Mouse (Mus musculus): ENCODE results near the gene Pafah1b2. TPM values are rescaled to one million over a fixed set of nuclear protein-coding genes. Genes with fewer than 3 reads are reported as not detected.

Pafah1b2 gene
- polyA plus RNA-seq (2014; fragmentation: Nextera tagmentation; extraction: Ambion mirVana), result 314 and 359 TPM in 2 replicates

GRCm38 (mm10) chr9:46012091-46013008 lies at the start of gene Pafah1b2, which contains the start of gene Sik3:
Pafah1b2 (minus strand) TSS chr9:46012690.
Sik3 (plus strand) TSS chr9:46012820.
- Histone ChIP-seq H3K9me3 (replicated peaks; ENCODE audit: control insufficient read depth, low read length) (no peaks in the 10 kb centered on the region), H3K27me3 (replicated peaks; ENCODE audit: control insufficient read depth, insufficient read depth, low read length) (no peaks in the 10 kb centered on the region), H3K9ac (ENCODE audit: low read length) (peak within 1 kb of the TSS; percentile 97), H3K4me1 (ENCODE audit: control insufficient read depth, insufficient read depth, low read length) (peaks cover 33% of the 10 kb centered on the region), H3K36me3 (ENCODE audit: control insufficient read depth, insufficient read depth, low read length) (no peaks in the 10 kb centered on the region), H3K4me2 (ENCODE audit: low read length) (peak within 1 kb of the TSS; percentile 80), H3K4me3 (ENCODE audit: low read depth, low read length) (peak within 1 kb of the TSS; percentile 95), H3K27ac (ENCODE audit: low read depth, low read length) (peak within 1 kb of the TSS; percentile 84)
- WGBS, result 4% methylated on average over 42 of the region's 78 CpGs
- peak; percentile 91 for ATAC-seq
- DNase-seq (ENCODE audit: low spot score), result peak; percentile 96

GRCm38 (mm10) chr9:46061696-46062425 lies 49.4 kb upstream of the Pafah1b2 start:
- no peak overlapping the region for H3K4me2 ChIP-seq (ENCODE audit: low read length)
- DNase-seq (ENCODE audit: low spot score), result no peak
- no peaks in the 10 kb centered on the region for H3K27me3 ChIP-seq (replicated peaks; ENCODE audit: control insufficient read depth, insufficient read depth, low read length)
- H3K9me3 ChIP-seq (replicated peaks; ENCODE audit: control insufficient read depth, low read length), result no peaks in the 10 kb centered on the region
- no peaks in the 10 kb centered on the region for H3K36me3 ChIP-seq (ENCODE audit: control insufficient read depth, insufficient read depth, low read length)
- no peaks in the 10 kb centered on the region for H3K4me1 ChIP-seq (ENCODE audit: control insufficient read depth, insufficient read depth, low read length)
- no peak for ATAC-seq
- no peak overlapping the region for H3K27ac ChIP-seq (ENCODE audit: low read depth, low read length)
- WGBS, result 85% methylated on average over 9 of the region's 9 CpGs
- no peak overlapping the region for H3K9ac ChIP-seq (ENCODE audit: low read length)
- no peak overlapping the region for H3K4me3 ChIP-seq (ENCODE audit: low read depth, low read length)

GRCm38 (mm10) chr9:46060249-46060648 lies 47.8 kb upstream of the Pafah1b2 start:
- ATAC-seq (no peak), DNase-seq (ENCODE audit: low spot score) (no peak)
- no peak overlapping the region for H3K9ac ChIP-seq (ENCODE audit: low read length)
- no peaks in the 10 kb centered on the region for H3K4me1 ChIP-seq (ENCODE audit: control insufficient read depth, insufficient read depth, low read length)
- 89% methylated on average over 2 of the region's 2 CpGs for WGBS
- no peak overlapping the region for H3K27ac ChIP-seq (ENCODE audit: low read depth, low read length)
- H3K27me3 ChIP-seq (replicated peaks; ENCODE audit: control insufficient read depth, insufficient read depth, low read length), result no peaks in the 10 kb centered on the region
- H3K4me3 ChIP-seq (ENCODE audit: low read depth, low read length), result no peak overlapping the region
- H3K36me3 ChIP-seq (ENCODE audit: control insufficient read depth, insufficient read depth, low read length), result no peaks in the 10 kb centered on the region
- H3K9me3 ChIP-seq (replicated peaks; ENCODE audit: control insufficient read depth, low read length), result no peaks in the 10 kb centered on the region
- H3K4me2 ChIP-seq (ENCODE audit: low read length), result no peak overlapping the region

DNA sequence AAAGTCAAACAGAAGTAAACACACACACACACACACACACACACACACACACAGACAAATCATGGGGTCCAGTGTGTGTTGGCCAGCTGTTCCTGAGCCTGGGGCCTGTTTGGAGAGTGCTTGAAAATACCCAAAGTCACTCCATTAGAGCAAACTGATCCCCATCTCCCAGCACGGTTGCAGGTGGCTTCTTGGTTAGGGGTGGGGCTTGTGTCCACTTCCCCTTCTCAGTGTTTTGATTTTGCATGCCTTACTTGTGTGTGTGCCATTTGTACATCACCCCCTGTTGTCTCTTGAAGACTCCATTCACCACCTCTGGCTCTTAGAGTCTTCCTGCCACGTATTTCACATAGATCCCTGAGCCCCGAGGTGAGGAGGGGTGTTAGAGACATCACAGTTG lies 45.6 kb upstream of the Pafah1b2 start:
- Histone ChIP-seq H3K27me3 (replicated peaks; ENCODE audit: control insufficient read depth, insufficient read depth, low read length) (no peaks in the 10 kb centered on the region), H3K9me3 (replicated peaks; ENCODE audit: control insufficient read depth, low read length) (no peaks in the 10 kb centered on the region), H3K4me1 (ENCODE audit: control insufficient read depth, insufficient read depth, low read length) (no peaks in the 10 kb centered on the region), H3K4me3 (ENCODE audit: low read depth, low read length) (no peak overlapping the region), H3K36me3 (ENCODE audit: control insufficient read depth, insufficient read depth, low read length) (no peaks in the 10 kb centered on the region), H3K9ac (ENCODE audit: low read length) (no peak overlapping the region), H3K27ac (ENCODE audit: low read depth, low read length) (no peak overlapping the region), H3K4me2 (ENCODE audit: low read length) (no peak overlapping the region)
- DNase-seq (ENCODE audit: low spot score) (no peak), ATAC-seq (no peak)
- 90% methylated on average over 3 of the region's 3 CpGs for WGBS

DNA sequence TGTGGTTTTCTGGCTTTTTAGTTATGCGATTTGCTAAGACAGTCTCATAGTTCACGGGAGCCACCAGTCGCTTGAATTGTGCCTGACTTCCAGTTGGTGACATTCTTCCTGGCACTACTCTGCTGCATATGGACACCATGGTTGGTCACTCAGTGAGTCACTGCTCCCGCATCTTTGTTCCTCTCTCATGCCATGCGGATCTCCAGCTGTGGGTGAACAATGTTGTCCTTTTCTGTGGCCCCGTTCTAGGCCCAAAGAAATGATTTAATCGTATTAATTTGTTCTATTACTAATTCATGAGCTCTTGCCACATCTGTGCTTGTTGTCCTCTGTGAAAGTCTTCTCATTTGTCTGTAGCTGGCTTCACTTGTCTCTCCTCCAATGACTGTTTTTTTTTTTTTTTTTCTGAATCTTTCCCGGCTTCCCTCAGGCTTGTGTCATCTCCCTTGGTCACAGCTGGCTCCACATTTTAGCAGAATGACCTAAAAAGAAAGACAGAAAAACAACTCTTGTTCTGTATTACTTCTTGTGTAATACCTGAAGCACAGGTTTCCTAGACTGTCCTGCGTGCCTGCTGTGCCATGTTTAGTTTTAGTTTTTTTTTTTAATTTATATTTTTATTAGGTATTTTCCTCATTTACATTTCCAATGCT lies 40.6 kb upstream of the Pafah1b2 start:
- no peaks in the 10 kb centered on the region for H3K27me3 ChIP-seq (replicated peaks; ENCODE audit: control insufficient read depth, insufficient read depth, low read length)
- H3K4me1 ChIP-seq (ENCODE audit: control insufficient read depth, insufficient read depth, low read length), result no peaks in the 10 kb centered on the region
- H3K36me3 ChIP-seq (ENCODE audit: control insufficient read depth, insufficient read depth, low read length), result no peaks in the 10 kb centered on the region
- ATAC-seq (no peak), DNase-seq (ENCODE audit: low spot score) (no peak)
- no peak overlapping the region for H3K27ac ChIP-seq (ENCODE audit: low read depth, low read length)
- H3K9ac ChIP-seq (ENCODE audit: low read length), result no peak overlapping the region
- no peak overlapping the region for H3K4me2 ChIP-seq (ENCODE audit: low read length)
- WGBS, result 72% methylated on average over 9 of the region's 9 CpGs
- no peak overlapping the region for H3K4me3 ChIP-seq (ENCODE audit: low read depth, low read length)
- H3K9me3 ChIP-seq (replicated peaks; ENCODE audit: control insufficient read depth, low read length), result no peaks in the 10 kb centered on the region

GRCm38 (mm10) chr9:46050203-46050602 lies 37.7 kb upstream of the Pafah1b2 start:
- Histone ChIP-seq H3K36me3 (ENCODE audit: control insufficient read depth, insufficient read depth, low read length) (no peaks in the 10 kb centered on the region), H3K9me3 (replicated peaks; ENCODE audit: control insufficient read depth, low read length) (no peaks in the 10 kb centered on the region), H3K4me1 (ENCODE audit: control insufficient read depth, insufficient read depth, low read length) (no peaks in the 10 kb centered on the region), H3K4me3 (ENCODE audit: low read depth, low read length) (no peak overlapping the region), H3K4me2 (ENCODE audit: low read length) (no peak overlapping the region), H3K27ac (ENCODE audit: low read depth, low read length) (no peak overlapping the region), H3K9ac (ENCODE audit: low read length) (no peak overlapping the region), H3K27me3 (replicated peaks; ENCODE audit: control insufficient read depth, insufficient read depth, low read length) (no peaks in the 10 kb centered on the region)
- ATAC-seq (no peak), DNase-seq (ENCODE audit: low spot score) (no peak)
- 74% methylated on average over 8 of the region's 8 CpGs for WGBS

GRCm38 (mm10) chr9:46049525-46049924 lies 37.0 kb upstream of the Pafah1b2 start:
- ATAC-seq (no peak), DNase-seq (ENCODE audit: low spot score) (no peak)
- 87% methylated on average over 7 of the region's 7 CpGs for WGBS
- no peak overlapping the region for H3K4me2 ChIP-seq (ENCODE audit: low read length)
- H3K27ac ChIP-seq (ENCODE audit: low read depth, low read length), result no peak overlapping the region
- no peaks in the 10 kb centered on the region for H3K36me3 ChIP-seq (ENCODE audit: control insufficient read depth, insufficient read depth, low read length)
- no peaks in the 10 kb centered on the region for H3K9me3 ChIP-seq (replicated peaks; ENCODE audit: control insufficient read depth, low read length)
- H3K9ac ChIP-seq (ENCODE audit: low read length), result no peak overlapping the region
- H3K27me3 ChIP-seq (replicated peaks; ENCODE audit: control insufficient read depth, insufficient read depth, low read length), result no peaks in the 10 kb centered on the region
- H3K4me3 ChIP-seq (ENCODE audit: low read depth, low read length), result no peak overlapping the region
- H3K4me1 ChIP-seq (ENCODE audit: control insufficient read depth, insufficient read depth, low read length), result no peaks in the 10 kb centered on the region

- Histone ChIP-seq H3K36me3 (ENCODE audit: control insufficient read depth, insufficient read depth, low read length) (no peaks in the 10 kb centered on the region), H3K4me2 (ENCODE audit: low read length) (no peak overlapping the region), H3K9ac (ENCODE audit: low read length) (no peak overlapping the region), H3K27ac (ENCODE audit: low read depth, low read length) (no peak overlapping the region), H3K9me3 (replicated peaks; ENCODE audit: control insufficient read depth, low read length) (no peaks in the 10 kb centered on the region), H3K4me3 (ENCODE audit: low read depth, low read length) (no peak overlapping the region), H3K27me3 (replicated peaks; ENCODE audit: control insufficient read depth, insufficient read depth, low read length) (no peaks in the 10 kb centered on the region), H3K4me1 (ENCODE audit: control insufficient read depth, insufficient read depth, low read length) (no peaks in the 10 kb centered on the region)
- WGBS, result 34% methylated on average over 11 of the region's 11 CpGs
- DNase-seq (ENCODE audit: low spot score) (no peak), ATAC-seq (no peak)
Measured at GRCm38 (mm10) chr9:46046724-46047517, 34.4 kb upstream of the Pafah1b2 start.

Measured in forebrain, embryonic 14.5 days (tissue).